Mouse (Mus musculus): ENCODE measurements around the gene Nxn. TPM values are rescaled to one million over a fixed set of nuclear protein-coding genes. Genes with fewer than 3 reads are reported as not detected.

The Nxn gene
- total and polyA plus RNA-seq, 3 experiments, result 52.8 to 54.3 (median 53.0) TPM

DNA sequence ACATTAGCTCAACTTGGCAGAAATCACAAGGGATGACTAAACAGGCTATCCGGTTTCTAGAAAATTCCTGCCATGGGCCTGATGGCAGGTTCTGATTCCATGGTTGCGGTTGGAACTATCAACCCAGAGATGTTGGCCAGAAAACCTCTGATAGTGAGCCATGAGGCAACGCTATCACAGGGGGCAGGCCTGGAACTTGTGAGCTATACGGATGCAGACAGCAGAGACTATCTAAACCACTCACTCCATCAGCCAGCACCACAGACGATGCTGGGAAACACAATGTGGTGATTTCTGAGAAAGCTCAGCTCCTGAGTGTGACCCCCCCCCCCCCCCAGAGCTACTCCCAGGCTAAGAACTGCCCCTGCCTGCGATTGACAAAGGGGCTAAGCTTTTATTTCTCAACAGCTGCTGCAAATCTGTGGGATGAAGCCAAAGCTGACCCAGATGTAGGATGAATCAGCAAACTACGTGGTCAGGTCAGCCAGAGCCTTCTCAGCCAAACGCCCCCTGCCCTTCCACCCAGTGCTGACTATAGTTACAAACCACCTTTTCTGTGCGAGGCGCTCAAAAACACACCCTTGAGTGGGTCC lies 112.3 kb downstream of the Nxn start:
- no peak overlapping the region for H3K9ac ChIP-seq (ENCODE audit: control insufficient read depth, low read depth, low read length, poor library complexity, severe bottlenecking)
- H3K27me3 ChIP-seq (ENCODE audit: control insufficient read depth in 1 of 2, insufficient read depth in 2 of 2, low read length in 2 of 2), result no peaks in the 10 kb centered on the region
- no peaks in the 10 kb centered on the region for H3K9me3 ChIP-seq (replicated peaks; ENCODE audit: insufficient read depth, low read length)
- no peak overlapping the region for H3K4me3 ChIP-seq (ENCODE audit: control insufficient read depth in 1 of 2, insufficient read depth in 1 of 2, low read depth in 2 of 2, low read length in 2 of 2)
- H3K4me1 ChIP-seq (ENCODE audit: control insufficient read depth in 1 of 2, insufficient read depth in 2 of 2, low read length in 2 of 2), result peaks cover 0 to 2% of the 10 kb centered on the region in 2 experiments; a peak in 1 of 4 replicates
- DNase-seq (ENCODE audit: low read depth, low spot score), result no peak
- no peaks in the 10 kb centered on the region for H3K36me3 ChIP-seq (ENCODE audit: control insufficient read depth in 1 of 2, insufficient read depth in 2 of 2, low read length in 2 of 2)
- H3K79me2 ChIP-seq (ENCODE audit: control insufficient read depth, insufficient read depth, low read length, poor library complexity), result no peaks in the 10 kb centered on the region
- no peak overlapping the region for H3K27ac ChIP-seq (ENCODE audit: control insufficient read depth, low read depth, low read length)
- TF ChIP-seq BHLHE40 (IDR thresholded peaks at IDR 0.05; ENCODE audit: borderline replicate concordance, low read depth, low read length) (no peak), ETS1 (IDR thresholded peaks at IDR 0.05; ENCODE audit: low read depth, low read length) (no peak), POLR2A (IDR thresholded peaks at IDR 0.05; ENCODE audit: control insufficient read depth in 1 of 2, insufficient read depth in 1 of 2, low read depth in 1 of 2, low read length in 2 of 2, poor library complexity in 1 of 2) (no peak), POLR2AphosphoS5 (IDR thresholded peaks at IDR 0.05; ENCODE audit: borderline replicate concordance, low read depth, low read length) (no peak), MAFK (IDR thresholded peaks at IDR 0.05; ENCODE audit: borderline replicate concordance, low read depth, low read length) (no peak), ZNF384 (IDR thresholded peaks at IDR 0.05; ENCODE audit: low read depth, low read length) (no peak), TBP (IDR thresholded peaks at IDR 0.05; ENCODE audit: low read depth, low read length) (no peak), CHD2 (IDR thresholded peaks at IDR 0.05; ENCODE audit: low read length) (no peak), RCOR1 (IDR thresholded peaks at IDR 0.05; ENCODE audit: low read depth, low read length) (no peak), HCFC1 (IDR thresholded peaks at IDR 0.05; ENCODE audit: low read depth, low read length) (no peak)

DNA sequence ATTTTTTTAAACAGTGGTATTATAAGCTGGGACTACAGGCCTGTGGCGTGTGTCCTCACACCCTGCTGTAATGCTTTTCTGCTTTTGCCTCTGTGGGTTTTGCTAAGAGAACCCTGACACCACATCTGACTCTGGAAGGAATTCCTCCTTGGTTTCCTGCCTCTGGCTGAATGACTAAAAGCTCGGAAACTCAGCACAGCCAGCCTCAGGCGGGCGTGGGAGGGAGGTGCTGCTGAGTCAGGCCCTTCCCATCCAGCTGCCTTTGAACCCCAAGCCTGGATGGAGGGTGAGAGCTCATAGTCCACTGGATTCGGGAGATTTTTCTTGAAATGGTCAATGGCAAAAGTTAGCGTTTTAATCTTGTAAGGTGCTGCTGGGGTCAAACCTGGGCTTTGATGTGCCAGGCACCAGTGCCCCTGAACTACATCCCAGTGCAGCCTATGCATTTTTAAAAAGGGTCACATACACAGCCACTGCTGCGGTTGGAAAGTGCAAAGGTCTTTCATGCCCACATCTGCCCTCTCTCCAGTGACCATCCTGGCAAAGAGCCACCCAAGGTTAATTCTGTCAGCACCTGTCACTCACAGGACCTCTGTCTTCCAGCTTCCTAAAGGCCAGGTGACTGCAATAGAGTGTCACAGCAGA lies 113.4 kb downstream of the Nxn start:
- Histone ChIP-seq H3K9ac (ENCODE audit: control insufficient read depth, low read depth, low read length, poor library complexity, severe bottlenecking) (no peak overlapping the region), H3K79me2 (ENCODE audit: control insufficient read depth, insufficient read depth, low read length, poor library complexity) (no peaks in the 10 kb centered on the region)
- DNase-seq (ENCODE audit: low read depth, low spot score), result no peak

DNA sequence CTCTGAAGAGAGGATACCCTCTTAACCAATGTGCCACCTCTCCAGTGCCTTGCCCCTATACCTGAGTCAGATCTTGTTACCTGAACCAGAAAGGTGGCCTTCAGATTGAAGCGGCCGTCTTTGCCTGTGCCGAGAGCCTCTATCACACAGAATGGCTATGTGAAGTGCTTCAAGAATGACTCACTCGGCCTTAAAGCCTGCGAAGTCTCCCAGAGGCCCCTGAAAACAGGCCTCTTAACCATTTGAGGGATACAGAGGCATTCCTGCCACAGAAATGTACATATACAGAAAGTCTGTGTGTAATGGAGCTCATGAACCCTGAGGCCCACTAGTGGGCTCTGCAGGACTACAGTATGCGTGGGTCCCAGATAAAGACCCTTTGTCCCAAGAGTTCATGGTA lies 115.1 kb downstream of the Nxn start:
- Histone ChIP-seq H3K36me3 (ENCODE audit: control insufficient read depth in 1 of 2, insufficient read depth in 2 of 2, low read length in 2 of 2) (no peaks in the 10 kb centered on the region), H3K4me3 (ENCODE audit: control insufficient read depth in 1 of 2, insufficient read depth in 1 of 2, low read depth in 2 of 2, low read length in 2 of 2) (no peak overlapping the region), H3K9ac (ENCODE audit: control insufficient read depth, low read depth, low read length, poor library complexity, severe bottlenecking) (no peak overlapping the region), H3K9me3 (replicated peaks; ENCODE audit: insufficient read depth, low read length) (no peaks in the 10 kb centered on the region), H3K27ac (ENCODE audit: control insufficient read depth, low read depth, low read length) (no peak overlapping the region), H3K27me3 (ENCODE audit: control insufficient read depth in 1 of 2, insufficient read depth in 2 of 2, low read length in 2 of 2) (no peaks in the 10 kb centered on the region), H3K79me2 (ENCODE audit: control insufficient read depth, insufficient read depth, low read length, poor library complexity) (no peaks in the 10 kb centered on the region), H3K4me1 (ENCODE audit: control insufficient read depth in 1 of 2, insufficient read depth in 2 of 2, low read length in 2 of 2) (no peaks in the 10 kb centered on the region)
- DNase-seq (ENCODE audit: low read depth, low spot score), result no peak
- TF ChIP-seq POLR2A (IDR thresholded peaks at IDR 0.05; ENCODE audit: control insufficient read depth in 1 of 2, insufficient read depth in 1 of 2, low read depth in 1 of 2, low read length in 2 of 2, poor library complexity in 1 of 2) (no peak), GABPA (IDR thresholded peaks at IDR 0.05; ENCODE audit: low read depth, low read length) (no peak), MAX (IDR thresholded peaks at IDR 0.05; ENCODE audit: low read length) (no peak), TBP (IDR thresholded peaks at IDR 0.05; ENCODE audit: low read depth, low read length) (no peak), ETS1 (IDR thresholded peaks at IDR 0.05; ENCODE audit: low read depth, low read length) (no peak), USF2 (IDR thresholded peaks at IDR 0.05; ENCODE audit: borderline replicate concordance in 1 of 2, insufficient read depth in 1 of 2, low read depth in 1 of 2, low read length in 2 of 2) (no peak), SMC3 (IDR thresholded peaks at IDR 0.05; ENCODE audit: low read depth, low read length) (no peak), NRF1 (IDR thresholded peaks at IDR 0.05; ENCODE audit: insufficient read depth, low read depth, low read length, poor library complexity, severe bottlenecking) (no peak), CHD1 (IDR thresholded peaks at IDR 0.05; ENCODE audit: low read depth, low read length) (no peak), POLR2AphosphoS5 (IDR thresholded peaks at IDR 0.05; ENCODE audit: borderline replicate concordance, low read depth, low read length) (no peak), RAD21 (IDR thresholded peaks at IDR 0.05; ENCODE audit: low read depth, low read length) (no peak), MYC (IDR thresholded peaks at IDR 0.05; ENCODE audit: low read depth, low read length) (no peak), MXI1 (IDR thresholded peaks at IDR 0.05; ENCODE audit: low read depth, low read length) (no peak), ZNF384 (IDR thresholded peaks at IDR 0.05; ENCODE audit: low read depth, low read length) (no peak), MEF2A (IDR thresholded peaks at IDR 0.05; ENCODE audit: extremely low read depth, insufficient replicate concordance, low read depth, low read length, poor library complexity, severe bottlenecking) (no peak), ELF1 (IDR thresholded peaks at IDR 0.05; ENCODE audit: low read depth, low read length) (no peak), HCFC1 (IDR thresholded peaks at IDR 0.05; ENCODE audit: low read depth, low read length) (no peak)

More for the DNA sequence above, 113.4 kb downstream of the Nxn start:
- H3K4me3 ChIP-seq (ENCODE audit: control insufficient read depth in 1 of 2, insufficient read depth in 1 of 2, low read depth in 2 of 2, low read length in 2 of 2), result no peak overlapping the region
- no peaks in the 10 kb centered on the region for H3K27me3 ChIP-seq (ENCODE audit: control insufficient read depth in 1 of 2, insufficient read depth in 2 of 2, low read length in 2 of 2)
- TF ChIP-seq UBTF (IDR thresholded peaks at IDR 0.05; ENCODE audit: borderline replicate concordance, insufficient read depth, low read depth, low read length), result no peak
- no peak overlapping the region for H3K27ac ChIP-seq (ENCODE audit: control insufficient read depth, low read depth, low read length)
- no peaks in the 10 kb centered on the region for H3K9me3 ChIP-seq (replicated peaks; ENCODE audit: insufficient read depth, low read length)
- H3K36me3 ChIP-seq (ENCODE audit: control insufficient read depth in 1 of 2, insufficient read depth in 2 of 2, low read length in 2 of 2), result no peaks in the 10 kb centered on the region
- no peaks in the 10 kb centered on the region for H3K4me1 ChIP-seq (ENCODE audit: control insufficient read depth in 1 of 2, insufficient read depth in 2 of 2, low read length in 2 of 2)
